Mouse (Mus musculus) limb, embryonic 11.5 days (tissue): ENCODE data around the gene Dbn1. TPM values are rescaled to one million over a fixed set of nuclear protein-coding genes. Genes with fewer than 3 reads are reported as not detected.

Experiments
- ATAC-seq: fragments of 200-750 bp; cut with Nextera tagmentation; 2 replicates; pipeline ENCODE4 v1.8.0; 2017; ENCODE audit warnings: low read depth; ENCODE audit not compliant: insufficient number of reproducible peaks, low FRiP score, low TSS enrichment
- DNase-seq: peaks from one replicate; pipeline ENCODE4 v3.0.0-alpha.2; 2015; ENCODE audit warnings: low spot score
- H3K27ac ChIP-seq: fragments of 300-500 bp; sonication (generic); replicated peaks from 2 replicates; pipeline ENCODE4 v1.5.1; 2014; ENCODE audit warnings: low read depth, mild to moderate bottlenecking, low read length
- H3K27me3 ChIP-seq: fragments of 300-500 bp; sonication (generic); 2 replicates; pipeline ENCODE4 v1.6.1; 2014; ENCODE audit warnings: mild to moderate bottlenecking, low read length, mixed read lengths; ENCODE audit not compliant: control insufficient read depth, insufficient read depth
- H3K36me3 ChIP-seq: fragments of 300-500 bp; sonication (generic); 2 replicates; pipeline ENCODE4 v1.6.1; 2014; ENCODE audit warnings: mild to moderate bottlenecking, low read length, moderate library complexity, mixed read lengths; ENCODE audit not compliant: control insufficient read depth, insufficient read depth
- H3K4me1 ChIP-seq: fragments of 300-500 bp; sonication (generic); 2 replicates; pipeline ENCODE4 v1.6.1; 2014; ENCODE audit warnings: low read length, mixed read lengths; ENCODE audit not compliant: control insufficient read depth, insufficient read depth
- H3K4me2 ChIP-seq: fragments of 300-500 bp; sonication (generic); 2 replicates; pipeline ENCODE4 v1.6.1; 2014; ENCODE audit warnings: low read depth, mild to moderate bottlenecking, moderate library complexity; ENCODE audit not compliant: severe bottlenecking
- H3K4me3 ChIP-seq: fragments of 300-500 bp; sonication (generic); 2 replicates; pipeline ENCODE4 v1.5.1; 2014; ENCODE audit warnings: low read depth, low read length
- H3K9ac ChIP-seq: fragments of 300-500 bp; sonication (generic); 2 replicates; pipeline ENCODE4 v1.6.1; 2014; ENCODE audit warnings: mild to moderate bottlenecking, low read length
- H3K9me3 ChIP-seq: fragments of 300-500 bp; sonication (generic); 2 replicates; pipeline ENCODE4 v1.6.1; 2016; ENCODE audit warnings: low read length; ENCODE audit not compliant: control insufficient read depth
- WGBS: fragments of 180-500 bp; shearing (Covaris S2); extraction: QIAGEN DNeasy Blood & Tissue Kit; methylation state at CpG from one replicate; pipeline ENCODE4 v1.1.7; 2014; 5-methylcytosine and 5-hydroxymethylcytosine counted together
- polyA plus RNA-seq: library from polyadenylated mRNA; unstranded; fragments of >200 nt; fragmentation: Nextera tagmentation; extraction: Ambion mirVana; gene quantifications from 2 replicates; pipeline ENCODE4 v1.2.1, GENCODE M21; 2014

Gene Dbn1
- polyA plus RNA-seq, 1 experiment from 2014 or later, result 299 TPM

GRCm38 (mm10) chr13:55463399-55464026 lies 24.4 kb downstream of the Dbn1 start:
- Histone ChIP-seq H3K9ac (peak overlapping the region; percentile 79), H3K9me3 (no peaks in the 10 kb centered on the region; the same call in 1 of the 2 replicates), H3K27me3 (no peaks in the 10 kb centered on the region), H3K4me3 (peak overlapping the region; percentile 71), H3K36me3 (peaks cover 15% of the 10 kb centered on the region; the same call in 1 of the 2 replicates), H3K27ac (no peak overlapping the region), H3K4me2 (peak overlapping the region; percentile 96), H3K4me1 (peaks cover 24% of the 10 kb centered on the region)
- DNase-seq (peak; percentile 67), ATAC-seq (peak; percentile 29; the same call in 1 of the 2 replicates)
- 11% methylated on average over 14 of the region's 14 CpGs for WGBS

GRCm38 (mm10) chr13:55462965-55463364 lies 24.9 kb downstream of the Dbn1 start:
- DNase-seq, result no peak
- Histone ChIP-seq H3K4me2 (no peak overlapping the region), H3K4me1 (peaks cover 24% of the 10 kb centered on the region), H3K27me3 (no peaks in the 10 kb centered on the region), H3K27ac (no peak overlapping the region), H3K36me3 (peaks cover 17% of the 10 kb centered on the region; the same call in 1 of the 2 replicates), H3K9me3 (no peaks in the 10 kb centered on the region; the same call in 1 of the 2 replicates), H3K4me3 (no peak overlapping the region), H3K9ac (no peak overlapping the region)
- 46% methylated on average over 2 of the region's 2 CpGs for WGBS
- no peak for ATAC-seq

- H3K9ac ChIP-seq, result no peak overlapping the region
- H3K27ac ChIP-seq, result no peak overlapping the region
- DNase-seq, result no peak
- no peak overlapping the region for H3K4me3 ChIP-seq
- H3K4me2 ChIP-seq, result no peak overlapping the region
- peaks cover 38% of the 10 kb centered on the region for H3K36me3 ChIP-seq
- ATAC-seq, result no peak
- peaks cover under 1% of the 10 kb centered on the region; the same call in 1 of the 2 replicates for H3K4me1 ChIP-seq
- no peaks in the 10 kb centered on the region for H3K9me3 ChIP-seq
- 94% methylated on average over 16 of the region's 16 CpGs for WGBS
- H3K27me3 ChIP-seq, result no peaks in the 10 kb centered on the region
Measured at GRCm38 (mm10) chr13:55451785-55452549, 35.9 kb downstream of the Dbn1 start.

GRCm38 (mm10) chr13:55451296-55451695 lies 36.6 kb downstream of the Dbn1 start:
- H3K9me3 ChIP-seq, result no peaks in the 10 kb centered on the region
- peaks cover 7% of the 10 kb centered on the region for H3K4me1 ChIP-seq
- WGBS, result 92% methylated on average over 10 of the region's 10 CpGs
- ATAC-seq (no peak), DNase-seq (no peak)
- H3K4me3 ChIP-seq, result no peak overlapping the region
- H3K27me3 ChIP-seq, result no peaks in the 10 kb centered on the region
- no peak overlapping the region for H3K27ac ChIP-seq
- H3K36me3 ChIP-seq, result peaks cover 35% of the 10 kb centered on the region
- no peak overlapping the region for H3K4me2 ChIP-seq
- no peak overlapping the region for H3K9ac ChIP-seq

- no peak overlapping the region for H3K4me2 ChIP-seq
- no peak overlapping the region for H3K4me3 ChIP-seq
- DNase-seq (no peak), ATAC-seq (no peak)
- peaks cover 9% of the 10 kb centered on the region for H3K4me1 ChIP-seq
- H3K9ac ChIP-seq, result no peak overlapping the region
- H3K27ac ChIP-seq, result no peak overlapping the region
- 94% methylated on average over 11 of the region's 11 CpGs for WGBS
- H3K27me3 ChIP-seq, result no peaks in the 10 kb centered on the region
- H3K36me3 ChIP-seq, result peaks cover 31% of the 10 kb centered on the region
- H3K9me3 ChIP-seq, result no peaks in the 10 kb centered on the region
Measured at GRCm38 (mm10) chr13:55450511-55450980, 37.4 kb downstream of the Dbn1 start.

- no peak for ATAC-seq
- 91% methylated on average over 17 of the region's 17 CpGs for WGBS
- peaks cover 30% of the 10 kb centered on the region for H3K36me3 ChIP-seq
Measured at GRCm38 (mm10) chr13:55449679-55450441, 38.1 kb downstream of the Dbn1 start.

GRCm38 (mm10) chr13:55449205-55449604 lies 38.7 kb downstream of the Dbn1 start:
- Histone ChIP-seq H3K4me1 (peaks cover 9% of the 10 kb centered on the region), H3K27me3 (no peaks in the 10 kb centered on the region), H3K4me2 (0 out of 2 replicates have a peak overlapping the region, but pooled peaks have one; percentile 4), H3K4me3 (no peak overlapping the region), H3K27ac (no peak overlapping the region), H3K9ac (no peak overlapping the region), H3K36me3 (peaks cover 30% of the 10 kb centered on the region), H3K9me3 (no peaks in the 10 kb centered on the region)
- DNase-seq, result no peak
- no peak for ATAC-seq
- 95% methylated on average over 9 of the region's 9 CpGs for WGBS

More at GRCm38 (mm10) chr13:55449679-55450441, 38.1 kb downstream of the Dbn1 start:
- H3K4me1 ChIP-seq, result peaks cover 9% of the 10 kb centered on the region
- no peak overlapping the region for H3K4me3 ChIP-seq
- no peaks in the 10 kb centered on the region for H3K27me3 ChIP-seq
- H3K4me2 ChIP-seq, result no peak overlapping the region
- H3K9ac ChIP-seq, result no peak overlapping the region
- no peaks in the 10 kb centered on the region for H3K9me3 ChIP-seq
- no peak overlapping the region for H3K27ac ChIP-seq
- DNase-seq, result no peak

- no peak for ATAC-seq
- Histone ChIP-seq H3K27ac (no peak overlapping the region), H3K27me3 (no peaks in the 10 kb centered on the region), H3K4me2 (no peak overlapping the region), H3K4me1 (peaks cover 12% of the 10 kb centered on the region), H3K4me3 (no peak overlapping the region), H3K9me3 (no peaks in the 10 kb centered on the region), H3K9ac (no peak overlapping the region), H3K36me3 (peaks cover 25% of the 10 kb centered on the region)
- WGBS, result 96% methylated on average over 5 of the region's 5 CpGs
- no peak for DNase-seq
Measured at GRCm38 (mm10) chr13:55448131-55448530, 39.8 kb downstream of the Dbn1 start.
